Mouse (Mus musculus) neural tube, embryonic 10.5 days (tissue): ENCODE data around the gene 9230112D13Rik.

Experiments
- DNase-seq: peaks from one replicate; pipeline ENCODE4 v3.0.0-alpha.2; 2017; ENCODE audit warnings: low spot score; ENCODE audit errors: extremely low spot score

The 9230112D13Rik gene

DNA sequence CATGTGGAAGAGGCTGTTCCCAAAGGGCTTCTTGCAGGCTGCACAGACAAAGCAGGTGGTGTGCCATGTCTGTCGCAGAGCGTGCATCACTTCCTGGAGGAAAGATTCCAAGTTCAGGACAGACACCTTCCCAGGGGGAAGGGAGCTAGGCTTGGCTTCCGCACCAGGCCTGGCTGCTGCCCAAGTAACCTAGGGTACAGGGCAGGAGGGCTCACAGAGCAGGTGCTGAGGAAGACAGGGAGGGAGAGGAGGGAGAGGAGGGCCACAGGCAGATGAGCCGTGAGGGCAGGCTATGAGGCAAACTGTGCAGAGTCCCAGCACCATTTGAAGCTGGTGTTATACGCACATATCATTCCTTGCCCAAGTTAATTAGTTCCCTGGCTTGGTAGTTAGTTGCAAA is 19.3 kb upstream of the 9230112D13Rik start:
- no peak for DNase-seq

DNA sequence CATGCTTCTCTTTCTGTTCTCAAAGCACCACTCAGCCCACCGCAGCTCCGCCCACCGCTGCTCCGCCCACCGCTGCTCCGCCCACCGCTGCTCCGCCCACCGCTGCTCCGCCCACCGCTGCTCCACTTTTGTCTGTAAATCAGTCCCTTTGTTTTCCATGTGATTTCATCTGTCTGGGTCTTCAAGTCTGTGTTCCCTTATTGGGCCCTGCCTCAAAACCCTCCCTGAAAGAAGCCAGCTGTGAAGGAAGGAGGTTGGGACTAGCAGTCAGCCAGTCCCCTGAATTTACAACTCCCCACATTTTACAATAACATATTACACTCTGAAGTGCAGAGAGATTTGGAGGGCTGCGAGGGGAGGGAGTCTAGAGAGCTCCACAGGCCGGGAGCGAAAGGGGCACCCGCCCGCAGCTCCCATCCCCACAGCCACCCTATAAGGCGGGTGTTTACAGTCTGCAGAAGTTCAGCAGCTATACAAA is 18.1 kb upstream of the 9230112D13Rik start:
- peak; percentile 37 for DNase-seq

DNA sequence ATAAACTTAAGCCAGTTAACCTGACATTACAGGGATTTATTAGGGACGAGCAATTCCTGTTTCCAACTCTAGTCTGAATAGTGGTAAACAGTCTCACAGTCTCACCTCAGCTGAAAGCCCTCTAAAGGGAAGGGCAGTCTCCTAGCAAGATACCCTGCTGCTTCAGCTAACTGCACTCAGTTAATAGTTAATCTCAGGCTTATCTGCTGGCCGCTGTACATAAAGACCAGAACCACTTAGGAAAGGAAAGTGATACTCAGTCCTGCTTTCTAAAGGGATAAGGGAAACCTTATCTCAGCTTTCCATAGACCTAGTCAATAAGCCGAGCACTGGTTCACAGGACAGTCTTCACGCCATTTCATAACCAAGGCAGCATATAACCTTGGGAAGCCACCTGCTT is 13.3 kb upstream of the 9230112D13Rik start:
- DNase-seq, result no peak

DNA sequence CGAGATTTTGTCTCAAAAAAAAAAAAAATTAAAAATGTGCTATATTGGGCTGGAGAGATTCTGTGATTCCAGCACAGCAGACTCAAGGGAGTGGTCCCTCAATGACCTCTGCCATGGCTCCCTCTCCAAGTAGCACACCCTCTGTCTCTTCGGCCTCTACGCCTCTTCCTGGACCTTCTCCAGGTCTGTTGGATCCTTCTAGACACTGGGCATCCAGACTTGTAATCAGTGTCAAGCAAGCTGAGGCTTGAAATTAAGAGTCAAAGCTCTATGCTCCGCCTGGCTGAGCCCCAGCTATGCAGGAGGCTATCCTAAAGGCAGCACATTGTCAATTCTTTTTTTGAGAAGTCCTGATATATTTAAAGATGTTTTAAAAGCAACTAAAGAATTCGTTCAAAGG is 10.9 kb upstream of the 9230112D13Rik start:
- no peak for DNase-seq

DNA sequence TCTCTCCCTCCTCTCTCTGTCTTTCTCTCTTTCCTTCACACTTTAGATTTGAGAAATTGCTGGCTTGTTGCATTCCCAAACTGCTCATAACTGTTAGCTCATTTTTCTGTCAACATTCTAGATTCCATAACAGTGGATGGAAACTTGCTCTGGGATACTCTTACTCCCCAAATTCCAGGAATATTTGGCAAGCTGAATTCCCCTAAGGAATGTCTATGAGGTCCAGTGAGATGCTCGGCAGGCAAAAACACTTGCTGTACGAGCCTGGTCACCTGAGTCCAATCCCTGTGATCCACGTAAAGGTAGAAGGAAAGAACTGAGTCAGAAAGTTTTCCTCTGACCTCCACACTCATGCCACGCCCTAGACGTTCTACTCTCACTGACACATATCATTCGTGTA is 9.9 kb upstream of the 9230112D13Rik start:
- no peak for DNase-seq

DNA sequence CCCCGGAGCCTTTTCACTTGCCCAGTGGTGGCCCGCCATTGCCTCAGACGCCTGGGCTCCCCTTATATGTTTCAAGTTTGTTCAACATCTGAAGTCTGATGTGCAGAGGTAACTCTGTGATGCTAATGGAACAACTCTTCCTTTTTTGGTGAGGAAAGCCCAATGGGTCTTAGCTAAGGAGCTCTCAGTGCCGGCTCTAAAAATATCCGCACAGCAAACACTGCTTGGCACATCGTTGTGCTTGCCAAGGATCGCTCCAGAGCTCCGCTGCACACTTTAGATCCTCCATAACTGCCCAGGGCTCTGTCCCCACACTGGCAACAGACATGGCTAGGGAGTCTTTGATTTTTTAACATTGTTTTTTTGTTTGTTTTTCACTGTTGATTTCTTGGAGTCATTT is 6.2 kb upstream of the 9230112D13Rik start:
- no peak for DNase-seq

DNA sequence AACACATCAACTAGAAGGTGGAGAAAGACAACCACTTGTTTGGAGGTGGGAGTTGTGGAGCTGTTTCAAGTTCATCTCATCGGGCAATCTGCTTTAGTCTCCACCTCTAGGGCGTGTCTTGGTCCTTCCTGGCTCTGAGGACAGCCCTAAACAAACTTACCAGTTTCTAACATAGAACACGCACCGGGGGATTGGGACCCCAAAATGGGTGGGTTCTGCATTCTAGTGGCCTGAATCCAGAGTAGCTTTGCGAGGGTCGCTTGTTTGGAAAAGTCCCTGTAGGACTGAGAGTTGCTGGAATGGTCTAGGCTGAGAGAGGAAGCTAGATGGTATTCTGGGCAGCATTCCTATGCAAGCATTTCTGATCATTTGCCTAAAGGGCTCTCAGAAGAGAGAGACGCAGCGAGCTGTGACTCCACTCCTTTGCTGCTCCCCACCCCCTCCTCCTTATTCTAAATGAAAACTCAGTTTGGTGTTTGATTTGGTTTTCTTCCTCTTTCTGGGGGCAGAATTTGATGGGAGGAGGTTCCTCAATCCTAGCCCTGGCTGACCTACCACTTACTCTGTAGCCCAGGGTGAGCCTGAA is 4.5 kb downstream of the 9230112D13Rik start:
- DNase-seq, result no peak

DNA sequence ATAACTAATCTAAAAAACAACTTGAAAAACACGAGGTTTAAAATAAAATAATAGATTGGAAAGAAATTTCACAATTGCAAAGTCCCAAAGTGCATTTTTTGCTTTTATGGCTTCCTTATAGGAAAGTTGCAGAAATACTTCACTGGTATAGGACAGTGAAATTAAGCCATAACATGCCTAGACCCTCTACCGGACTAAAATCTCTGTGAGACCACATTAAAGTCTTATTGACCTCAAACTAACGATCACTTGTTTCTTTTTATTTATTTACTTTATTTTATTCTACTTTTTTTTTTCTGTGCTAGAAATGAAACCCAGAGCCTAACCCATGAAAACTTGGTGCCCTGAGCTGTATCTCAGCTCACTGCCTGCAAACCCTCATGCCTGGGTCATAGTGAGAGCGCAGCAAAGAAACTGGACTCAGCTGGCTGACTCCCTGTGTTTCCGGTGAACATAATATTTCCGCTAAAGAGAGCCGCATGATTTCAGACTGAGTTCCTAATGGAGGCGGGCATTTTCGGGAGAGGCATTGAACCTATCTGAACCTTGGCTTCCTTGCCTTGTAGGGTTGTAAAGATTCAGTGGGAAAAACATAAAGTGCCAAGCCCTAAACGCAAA is 5.5 kb downstream of the 9230112D13Rik start:
- DNase-seq, result no peak

DNA sequence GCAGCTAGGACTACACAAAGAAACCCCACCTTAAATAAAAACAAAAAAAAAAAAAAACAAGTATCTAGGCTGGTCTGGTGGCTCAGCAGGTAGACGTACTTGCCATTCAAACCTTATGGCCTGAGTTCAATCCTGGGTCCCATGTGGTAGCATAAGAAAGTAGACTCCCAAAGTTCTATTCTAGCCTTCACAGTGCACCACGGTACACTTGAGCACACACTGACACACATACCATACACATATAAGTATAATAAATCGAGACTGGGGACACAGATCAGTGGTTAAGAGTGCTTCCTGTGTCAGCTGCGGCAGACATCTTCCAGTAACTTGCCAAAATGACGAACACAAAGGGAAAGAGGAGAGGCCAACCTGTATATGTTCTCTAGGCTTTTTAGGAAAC is 6.7 kb downstream of the 9230112D13Rik start:
- no peak for DNase-seq

DNA sequence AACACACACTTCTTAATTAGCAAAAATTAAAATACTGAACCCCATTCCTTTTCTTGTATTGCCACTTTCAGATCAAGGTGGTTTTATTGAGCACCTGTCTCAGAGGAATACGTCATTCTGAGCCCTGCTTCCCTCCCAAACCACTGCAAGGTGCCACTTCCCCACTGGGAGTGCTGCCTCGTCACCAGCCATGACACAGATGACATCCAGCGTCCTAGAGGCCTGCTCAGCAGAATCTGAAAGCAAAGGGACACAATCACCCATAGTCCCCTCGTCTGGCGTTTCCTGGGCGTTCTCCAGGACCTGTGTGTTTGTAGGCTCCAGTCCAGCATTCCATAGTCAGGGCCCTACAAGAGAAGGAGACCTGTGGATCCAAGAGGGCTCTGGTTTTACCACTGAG is 8.5 kb downstream of the 9230112D13Rik start:
- DNase-seq, result no peak

DNA sequence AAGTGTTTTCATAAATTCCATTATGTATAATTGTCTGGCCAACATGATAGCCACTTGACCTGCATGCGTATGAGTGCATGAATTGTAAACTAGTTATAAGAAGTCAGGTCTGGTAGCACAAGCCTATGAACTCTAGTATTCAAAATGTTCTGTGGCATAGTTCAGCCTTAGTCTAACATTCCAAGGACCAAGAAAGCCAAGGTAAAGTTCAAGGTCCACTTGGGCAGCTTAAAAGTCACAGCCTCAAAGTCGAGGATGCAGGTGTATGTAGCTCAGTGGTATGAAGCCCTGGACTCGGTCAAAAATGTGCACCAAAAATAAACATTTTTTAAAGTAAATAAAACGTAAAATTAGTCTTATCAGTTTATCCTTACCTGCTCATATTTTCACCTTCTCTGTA is 10.0 kb downstream of the 9230112D13Rik start:
- no peak for DNase-seq

DNA sequence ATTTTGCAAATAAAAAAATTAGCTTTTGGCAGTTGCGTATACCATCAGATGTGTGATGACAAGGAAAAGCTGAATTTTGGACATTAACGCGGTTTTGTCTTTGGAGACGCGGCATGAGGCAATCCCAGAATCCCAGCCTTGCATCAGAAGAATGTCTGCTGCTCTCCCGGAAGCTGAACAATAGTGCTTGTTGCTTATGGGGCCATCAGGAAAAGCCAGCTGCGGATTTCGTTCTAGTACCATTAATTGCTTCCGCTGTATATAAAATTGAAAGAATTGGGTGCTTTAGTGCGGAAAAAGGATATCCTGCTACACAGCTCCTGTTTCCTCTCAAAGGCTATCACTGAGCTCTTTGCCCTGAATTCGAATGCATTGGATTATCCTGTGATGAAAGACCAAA is 10.7 kb downstream of the 9230112D13Rik start:
- DNase-seq, result no peak

DNA sequence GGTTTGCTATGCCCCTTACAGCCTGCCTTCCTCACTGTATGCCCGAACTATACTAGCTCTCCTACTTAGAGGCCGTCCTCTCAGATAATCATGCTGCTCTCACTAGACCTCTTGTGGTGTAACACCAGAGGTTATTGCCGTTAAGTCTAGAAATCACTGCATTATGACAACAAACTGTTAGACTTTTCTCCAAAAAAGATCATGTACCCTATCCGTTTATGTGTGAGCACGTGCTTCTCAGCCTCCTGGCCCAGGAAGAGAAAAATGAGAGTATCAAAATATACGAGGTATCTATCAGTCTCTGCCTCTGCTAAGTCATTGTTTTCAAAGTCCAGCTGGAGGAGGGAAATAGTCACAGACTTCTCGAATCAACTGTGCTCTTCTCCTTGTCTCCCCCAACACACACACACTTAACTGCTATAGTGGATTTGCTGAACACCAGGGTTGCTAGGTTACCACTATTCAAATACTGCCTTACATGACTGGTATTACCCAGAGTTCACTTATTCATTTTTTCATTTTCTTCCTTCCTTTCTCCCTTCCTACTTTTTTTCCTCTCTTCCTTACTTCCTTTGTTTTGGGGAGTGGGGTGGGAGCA is 13.7 kb downstream of the 9230112D13Rik start:
- DNase-seq, result no peak

DNA sequence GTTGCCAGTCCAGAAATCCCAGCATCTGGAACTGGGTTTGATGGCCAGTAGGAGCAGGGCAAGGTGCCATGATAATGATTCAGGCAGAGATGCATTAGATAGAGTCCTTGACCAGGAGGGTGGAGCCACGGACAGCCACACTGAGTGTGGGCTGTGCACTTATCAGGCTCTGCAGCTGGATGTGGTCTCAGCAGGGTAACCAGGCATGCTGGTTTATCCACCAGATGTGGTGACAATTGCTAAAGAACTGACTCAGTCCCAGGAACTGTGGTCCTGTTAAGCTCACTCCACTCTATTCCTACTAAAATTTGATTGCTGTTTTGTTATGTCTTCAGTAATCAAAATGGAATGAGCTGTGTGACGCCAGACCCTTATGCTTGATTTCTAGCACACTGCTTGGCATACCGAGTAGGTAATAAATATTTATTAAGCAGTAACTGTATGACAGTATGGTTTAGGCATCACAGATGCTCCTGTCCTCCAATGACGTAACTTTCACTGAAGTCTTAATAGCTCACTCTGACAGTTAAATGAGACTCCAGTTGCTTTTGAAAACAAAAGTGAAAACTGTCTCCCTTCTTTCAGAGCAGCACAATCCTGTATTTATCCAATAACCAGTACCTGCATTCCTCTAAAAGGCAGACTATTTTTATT is 14.3 kb downstream of the 9230112D13Rik start:
- DNase-seq, result no peak

DNA sequence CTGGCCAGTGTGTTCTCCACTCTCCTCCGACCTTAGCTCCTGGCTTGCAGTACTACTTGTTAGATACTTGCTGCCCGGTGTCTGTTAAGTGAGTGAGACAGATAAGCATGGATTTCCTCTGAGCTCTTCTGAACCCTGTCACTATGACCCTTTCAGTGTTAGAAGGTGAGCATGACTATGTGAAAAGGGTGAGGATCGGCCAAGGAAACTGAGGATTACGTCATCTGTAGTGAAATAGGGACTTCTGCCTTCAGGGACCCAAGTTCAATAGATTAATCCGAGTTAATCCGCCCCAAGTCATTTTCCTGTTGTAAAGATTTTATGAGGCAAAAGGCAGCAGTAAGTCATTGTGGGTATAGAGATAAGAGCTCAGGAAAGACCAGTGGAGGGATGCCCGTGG is 17.3 kb downstream of the 9230112D13Rik start:
- DNase-seq, result no peak

DNA sequence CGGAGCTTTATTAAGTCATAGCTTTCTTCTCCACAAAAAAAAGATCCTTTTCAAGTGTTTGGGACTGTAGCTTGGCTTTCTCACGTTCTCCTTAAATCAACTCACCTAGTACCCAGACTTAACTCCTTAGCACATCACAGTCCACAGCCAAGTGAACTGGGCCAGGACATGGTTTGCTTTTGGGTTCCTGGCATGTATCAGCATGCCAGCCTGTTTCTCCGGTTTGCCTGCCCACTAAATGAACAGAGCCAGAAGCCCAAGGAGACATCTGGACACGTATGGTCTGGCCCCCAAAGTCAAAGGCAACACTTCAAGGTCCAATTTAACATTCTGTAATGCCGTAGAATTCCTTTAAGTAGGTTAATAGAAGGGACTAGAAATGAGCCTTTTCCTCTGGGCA is 18.2 kb downstream of the 9230112D13Rik start:
- DNase-seq, result no peak

DNA sequence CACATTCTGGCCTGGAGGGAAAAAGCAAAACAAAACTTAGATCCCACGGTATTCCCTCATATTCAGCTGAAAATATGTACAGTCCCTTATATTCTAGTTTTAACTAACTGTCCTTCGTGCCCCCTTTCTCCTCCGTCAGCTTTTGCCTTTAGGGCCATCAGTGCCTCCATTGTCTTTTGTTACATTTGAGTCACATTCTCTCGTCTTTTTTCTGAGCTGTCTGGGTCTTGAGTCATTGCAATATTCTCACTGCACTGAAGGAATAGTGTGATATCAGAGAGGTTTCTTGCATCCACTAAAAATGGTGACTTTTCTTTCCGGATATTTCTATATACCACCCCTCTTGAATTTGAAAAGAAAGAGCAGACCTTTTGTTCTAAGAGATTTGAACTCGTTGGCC is 18.8 kb downstream of the 9230112D13Rik start:
- no peak for DNase-seq

DNA sequence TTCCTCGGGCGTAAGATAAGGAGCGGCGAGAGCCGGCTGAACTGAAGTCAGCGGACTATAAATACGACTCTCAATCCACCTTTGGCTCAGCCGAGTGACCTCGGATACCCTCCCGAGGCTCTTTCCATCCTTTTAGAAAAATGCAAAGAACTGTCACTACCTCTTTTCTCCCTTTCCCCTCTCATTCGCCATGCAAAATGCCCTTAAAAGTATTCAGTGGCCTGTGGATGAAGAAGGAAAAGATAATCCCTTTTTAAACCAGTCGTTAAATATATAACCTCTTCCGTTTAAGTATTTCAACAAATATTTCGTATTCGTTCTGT is 19.3 kb downstream of the 9230112D13Rik start, which contains the start of gene Bmpr1a:
Gene Bmpr1a (minus strand): TSS at position 17 of the 323 bp plus-strand sequence.
- DNase-seq, result no peak

DNA sequence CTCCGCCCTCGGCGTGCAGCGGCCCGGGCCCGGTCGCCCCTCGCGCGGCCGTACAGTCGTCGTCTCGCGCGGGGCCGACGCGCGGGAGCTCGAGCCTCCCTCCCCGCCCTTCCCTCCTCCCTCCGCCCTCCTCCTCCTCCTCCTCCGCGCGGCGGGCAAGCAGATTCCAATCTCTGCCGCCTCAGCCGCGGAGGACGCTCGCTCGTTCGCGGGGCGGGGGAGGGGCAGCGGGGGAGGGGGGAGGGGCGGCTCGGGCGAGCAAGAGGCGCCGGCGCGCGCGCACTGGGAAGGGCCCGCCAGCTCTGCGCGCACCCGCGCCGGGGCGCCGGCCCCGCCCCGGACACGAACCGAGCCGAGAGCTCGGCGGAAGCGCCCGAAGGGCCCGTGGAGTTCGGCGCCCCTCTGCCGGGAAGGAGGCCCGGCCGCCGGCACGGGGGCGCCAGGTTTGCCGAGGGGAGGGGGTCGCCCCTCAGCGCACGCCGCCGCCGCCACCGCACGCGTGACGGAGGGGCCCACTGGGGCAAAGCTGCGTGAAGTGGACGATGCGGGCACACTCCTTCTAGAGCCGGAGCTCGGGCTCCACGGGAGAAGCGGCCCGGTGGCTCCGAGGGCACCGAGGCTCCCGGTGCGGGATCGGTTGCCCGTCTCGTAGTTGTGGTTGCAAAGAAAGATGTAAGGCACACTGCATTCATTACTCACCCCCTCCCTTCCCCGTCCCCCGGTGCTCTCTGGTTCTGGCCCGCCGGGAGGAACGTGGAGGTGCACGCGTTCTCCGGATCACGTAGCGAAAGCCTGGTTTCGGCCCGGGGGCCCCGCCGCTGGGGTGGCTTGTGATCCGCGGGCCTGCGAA is 19.9 kb downstream of the 9230112D13Rik start:
- DNase-seq, result peak; percentile 94

DNA sequence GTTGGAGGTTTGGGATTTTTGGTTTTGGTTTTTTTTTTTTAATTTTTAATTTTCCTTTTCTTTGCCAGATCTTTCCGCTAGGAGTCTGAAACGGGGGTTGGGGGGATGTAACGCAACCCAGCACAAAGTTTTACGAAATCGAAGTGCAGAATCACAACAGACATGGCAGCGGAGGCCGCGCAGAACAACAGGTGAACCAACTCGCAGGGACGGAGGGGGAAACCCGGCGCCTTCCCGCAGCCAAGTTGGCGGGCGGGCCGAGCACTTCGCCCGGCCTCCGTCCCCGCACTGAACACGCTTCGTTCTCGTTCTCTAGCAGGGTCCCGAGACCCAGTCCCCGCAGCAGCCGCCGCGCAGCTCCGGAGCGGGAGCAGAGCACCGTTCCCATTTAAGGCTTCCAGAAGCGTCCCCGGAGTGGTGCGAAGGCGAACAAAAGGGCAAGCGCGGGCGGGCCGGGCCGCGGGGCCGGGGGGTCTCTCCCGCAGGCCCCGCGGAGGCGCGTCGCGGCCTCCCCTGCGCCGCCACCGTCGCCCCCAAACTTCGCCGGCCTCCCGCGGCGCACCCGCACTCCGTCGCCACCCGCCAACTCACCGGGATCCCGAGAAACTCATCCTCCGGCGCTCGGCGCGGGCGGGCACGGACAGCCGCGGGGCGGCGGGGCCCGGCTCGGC is 20.7 kb downstream of the 9230112D13Rik start:
- DNase-seq, result peak; percentile 77

DNA sequence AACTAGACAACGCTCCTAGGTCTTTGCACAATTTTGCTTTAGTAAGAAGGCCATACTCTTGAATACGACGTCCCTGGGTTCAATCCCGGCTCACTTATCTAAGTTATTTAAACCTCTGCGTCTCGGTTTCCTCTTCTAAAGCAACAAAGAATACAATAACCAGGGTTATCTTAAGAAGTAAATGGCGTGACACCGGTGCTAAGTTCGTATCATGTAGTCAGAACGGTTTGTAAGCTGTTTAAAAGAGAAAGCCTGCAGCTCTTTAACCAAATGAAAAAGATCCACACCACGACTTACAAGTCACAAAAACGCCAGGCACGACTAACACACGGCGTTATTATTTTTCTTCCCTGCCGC is 21.2 kb downstream of the 9230112D13Rik start:
- no peak for DNase-seq
